Mouse (Mus musculus): ENCODE measurements around the gene Klhdc8b.

The Klhdc8b gene

DNA sequence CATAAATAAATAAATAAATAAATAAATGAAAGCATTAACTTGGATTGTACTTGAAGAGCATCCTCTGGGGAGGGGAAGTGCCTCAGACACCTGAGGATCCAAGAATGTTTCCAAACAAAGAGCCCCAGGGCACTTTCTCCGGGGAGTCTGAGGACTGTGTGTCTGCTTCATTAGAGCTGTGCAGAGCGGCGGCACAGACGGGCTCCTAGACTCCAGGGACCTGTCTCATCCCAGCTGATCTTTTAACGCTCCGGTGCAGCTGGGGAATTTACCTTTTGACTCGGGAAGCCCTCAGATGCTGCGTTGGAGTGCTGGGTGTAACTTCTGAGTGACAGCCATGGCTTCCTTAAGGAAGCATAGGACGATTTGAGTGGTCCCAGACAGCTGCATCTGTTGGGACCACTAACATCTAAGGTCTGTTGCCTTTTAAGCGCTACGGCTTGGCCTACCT, at the start of gene Klhdc8b:
Gene Klhdc8b (minus strand): TSS at position 401 of the 451 bp plus-strand sequence.
- DNase-seq (ENCODE audit: low spot score in 2 of 2), result peak in 1 of 2 experiments; percentile 29

DNA sequence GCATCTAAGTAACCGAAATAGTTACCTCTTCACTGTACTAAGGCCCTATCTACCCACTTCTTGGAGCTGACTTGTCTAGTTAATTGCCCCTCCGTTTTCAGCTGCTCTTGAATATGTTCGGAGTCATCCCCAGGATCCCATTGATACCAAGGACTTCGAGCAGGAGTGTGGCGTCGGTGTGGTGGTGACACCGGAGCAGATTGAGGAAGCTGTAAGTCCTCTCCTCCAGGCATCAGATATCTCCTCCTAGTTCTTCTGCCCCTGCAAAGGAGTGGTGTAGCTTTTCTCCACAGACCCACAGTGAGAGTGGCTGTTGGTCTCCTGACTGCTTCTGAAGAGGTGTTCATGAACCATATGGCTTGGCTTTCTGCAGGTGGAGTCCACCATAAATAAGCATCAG, 47.4 kb upstream of the Klhdc8b start:
- DNase-seq (ENCODE audit: low spot score in 2 of 2), result peak in 1 of 2 experiments; percentile 18

DNA sequence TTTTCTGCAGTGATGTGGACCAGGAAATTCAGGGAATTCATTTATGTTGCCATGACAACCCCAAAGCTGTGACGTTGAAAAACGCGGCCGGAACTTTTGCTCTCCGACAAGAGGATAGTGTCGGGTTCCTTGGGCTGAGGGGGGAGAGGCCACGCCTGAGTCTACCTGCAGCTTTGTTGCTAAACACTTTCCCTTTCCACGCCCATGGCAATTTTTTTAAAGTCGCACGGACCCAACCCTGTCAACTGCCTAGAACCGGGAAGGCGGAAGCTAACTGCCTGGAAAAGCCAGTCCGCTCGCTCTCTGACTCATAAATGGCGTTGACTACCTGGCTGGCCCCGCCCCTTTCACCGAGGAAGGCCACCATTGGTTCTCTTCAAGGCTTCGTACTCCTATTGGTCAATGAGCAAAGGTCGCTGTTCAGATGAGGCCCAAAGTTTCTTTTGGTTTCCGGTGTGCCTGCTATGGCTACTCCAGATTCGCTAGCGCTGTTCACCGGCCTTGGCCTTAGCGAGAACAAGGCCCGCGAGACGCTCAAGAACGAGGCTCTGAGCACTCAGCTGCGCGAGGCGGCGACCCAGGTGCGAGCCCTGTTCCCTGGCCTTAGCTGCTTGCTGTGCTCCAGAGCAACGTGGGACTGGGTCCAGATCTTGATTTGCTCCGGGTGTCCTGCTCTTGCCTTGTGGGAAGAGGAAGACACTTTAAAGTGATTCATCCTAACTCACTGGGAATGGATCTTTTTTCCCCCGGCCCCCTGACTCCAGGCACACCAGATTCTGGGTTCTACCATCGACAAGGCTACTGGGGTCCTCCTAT, 46.4 kb upstream of the Klhdc8b start, which contains the start of gene Qars:
Gene Qars (plus strand): TSS at position 88 of the 816 bp plus-strand sequence.
- peak; percentile 96 to 98 for DNase-seq (ENCODE audit: low spot score in 2 of 2)

DNA sequence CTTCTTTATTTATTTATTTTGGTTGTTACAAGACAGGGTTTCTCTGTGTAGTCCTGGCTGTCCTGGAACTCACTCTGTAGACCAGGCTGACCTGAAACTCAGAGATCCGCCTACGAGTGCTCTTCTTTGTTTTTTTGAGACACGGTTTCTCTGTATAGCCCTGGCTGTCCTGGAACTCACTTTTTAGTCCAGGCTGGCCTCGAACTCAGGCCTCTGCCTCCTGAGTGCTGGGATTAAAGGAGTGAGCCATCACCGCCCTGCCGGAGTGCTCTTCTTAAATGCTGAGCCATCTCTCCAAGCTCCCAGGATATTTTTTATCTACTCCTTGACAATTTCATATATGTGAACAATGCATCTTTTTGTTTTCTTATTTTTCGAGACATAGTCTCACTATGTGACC, 45.5 kb upstream of the Klhdc8b start:
- no peak for DNase-seq (ENCODE audit: low spot score in 2 of 2)

DNA sequence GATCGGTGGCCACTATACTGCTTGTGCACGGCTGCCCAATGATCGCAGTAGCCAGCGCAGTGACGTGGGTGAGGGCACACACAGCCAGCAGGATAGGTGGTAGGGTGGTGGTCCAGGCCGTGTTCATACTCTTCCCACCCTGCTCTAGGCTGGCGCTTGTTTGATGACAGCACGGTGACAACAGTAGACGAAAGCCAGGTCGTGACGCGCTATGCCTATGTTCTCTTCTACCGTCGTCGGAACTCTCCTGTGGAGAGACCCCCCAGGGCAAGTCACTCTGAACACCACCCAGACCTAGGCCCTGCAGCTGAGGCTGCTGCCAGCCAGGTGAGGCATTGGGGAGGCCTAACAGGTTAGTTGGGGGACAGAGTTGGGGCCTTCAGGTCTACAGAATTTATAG, 38.6 kb upstream of the Klhdc8b start:
- DNase-seq (ENCODE audit: low spot score in 2 of 2), result no peak

DNA sequence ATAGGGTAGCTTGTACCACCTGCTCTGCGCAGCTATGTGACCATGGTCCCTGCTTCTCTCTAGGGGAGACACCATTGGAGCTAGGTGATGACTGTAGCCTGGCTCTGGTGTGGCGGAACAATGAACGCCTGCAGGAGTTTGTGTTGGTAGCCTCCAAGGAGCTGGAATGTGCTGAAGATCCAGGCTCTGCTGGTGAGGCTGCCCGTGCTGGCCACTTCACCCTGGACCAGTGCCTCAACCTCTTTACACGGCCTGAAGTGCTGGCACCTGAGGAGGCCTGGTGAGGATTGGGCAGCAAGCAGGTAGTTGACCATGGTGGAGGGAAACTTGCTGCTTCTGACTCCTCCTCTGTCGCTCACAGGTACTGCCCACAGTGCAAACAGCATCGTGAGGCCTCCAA, 37.9 kb upstream of the Klhdc8b start:
- DNase-seq (ENCODE audit: low spot score in 2 of 2), result no peak

DNA sequence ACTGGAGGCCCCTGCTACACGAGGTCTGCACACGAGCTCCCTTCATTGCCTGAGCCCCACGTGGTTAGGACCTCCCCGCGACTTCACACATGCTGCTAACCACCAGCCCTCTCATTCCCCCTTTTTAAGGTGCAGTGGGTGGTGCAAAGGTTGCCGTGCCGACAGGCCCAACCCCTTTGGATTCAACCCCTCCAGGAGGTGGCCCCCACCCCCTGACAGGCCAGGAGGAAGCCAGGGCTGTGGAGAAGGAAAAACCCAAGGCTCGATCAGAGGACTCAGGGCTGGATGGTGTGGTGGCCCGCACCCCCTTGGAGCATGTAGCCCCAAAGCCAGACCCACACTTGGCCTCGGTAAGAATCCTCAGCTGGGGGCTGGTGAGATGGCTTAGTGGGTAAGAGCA, 33.5 kb upstream of the Klhdc8b start:
- DNase-seq (ENCODE audit: low spot score in 2 of 2), result no peak

DNA sequence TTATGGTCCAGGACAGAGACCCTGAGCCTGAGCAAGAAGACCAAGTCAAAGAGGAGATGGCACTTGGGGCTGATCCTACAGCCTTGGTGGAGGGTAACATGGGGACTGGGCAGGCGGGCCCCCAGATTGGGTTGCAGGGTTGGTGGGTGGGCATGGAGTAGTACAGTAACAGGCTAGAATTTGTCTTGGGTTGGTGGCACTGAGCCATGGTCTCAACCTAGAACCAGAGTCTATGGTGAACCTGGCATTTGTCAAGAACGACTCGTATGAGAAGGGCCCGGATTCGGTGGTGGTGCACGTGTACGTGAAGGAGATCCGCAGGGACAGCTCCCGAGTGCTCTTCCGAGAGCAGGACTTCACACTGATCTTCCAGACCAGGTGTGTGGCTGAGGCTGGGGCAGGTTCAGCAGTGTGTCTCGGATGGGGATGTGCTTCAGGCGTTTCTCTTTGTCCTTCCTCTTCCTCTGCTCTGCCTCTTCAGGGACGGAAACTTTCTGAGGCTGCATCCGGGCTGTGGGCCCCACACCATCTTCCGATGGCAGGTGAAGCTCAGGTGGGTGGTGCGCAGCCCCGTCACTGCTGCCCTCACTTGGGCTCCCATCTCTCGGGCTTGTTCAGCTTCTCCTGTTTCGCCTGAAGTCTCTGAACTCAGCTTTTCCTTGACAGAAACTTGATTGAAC, 32.9 kb upstream of the Klhdc8b start:
- no peak for DNase-seq (ENCODE audit: low spot score in 2 of 2)

DNA sequence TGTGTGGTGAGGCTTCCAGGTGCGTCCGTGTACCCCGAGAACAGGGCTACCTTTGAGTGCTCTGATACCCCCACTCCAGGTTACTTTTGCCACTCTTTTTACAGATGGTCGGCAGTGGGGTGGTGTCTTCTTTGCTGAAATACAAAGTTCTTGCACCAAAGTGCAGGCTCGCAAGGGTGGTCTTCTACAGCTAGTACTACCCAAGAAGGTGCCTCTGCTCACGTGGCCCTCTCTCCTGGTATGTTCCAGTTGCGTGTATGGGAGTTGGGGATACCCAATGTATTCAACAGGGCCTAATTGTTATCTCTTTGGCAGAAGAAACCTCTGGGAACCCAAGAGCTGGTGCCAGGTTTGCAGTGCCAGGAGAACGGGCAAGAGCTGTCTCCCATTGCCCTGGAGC, 31.9 kb upstream of the Klhdc8b start:
- no peak for DNase-seq (ENCODE audit: low spot score in 2 of 2)

DNA sequence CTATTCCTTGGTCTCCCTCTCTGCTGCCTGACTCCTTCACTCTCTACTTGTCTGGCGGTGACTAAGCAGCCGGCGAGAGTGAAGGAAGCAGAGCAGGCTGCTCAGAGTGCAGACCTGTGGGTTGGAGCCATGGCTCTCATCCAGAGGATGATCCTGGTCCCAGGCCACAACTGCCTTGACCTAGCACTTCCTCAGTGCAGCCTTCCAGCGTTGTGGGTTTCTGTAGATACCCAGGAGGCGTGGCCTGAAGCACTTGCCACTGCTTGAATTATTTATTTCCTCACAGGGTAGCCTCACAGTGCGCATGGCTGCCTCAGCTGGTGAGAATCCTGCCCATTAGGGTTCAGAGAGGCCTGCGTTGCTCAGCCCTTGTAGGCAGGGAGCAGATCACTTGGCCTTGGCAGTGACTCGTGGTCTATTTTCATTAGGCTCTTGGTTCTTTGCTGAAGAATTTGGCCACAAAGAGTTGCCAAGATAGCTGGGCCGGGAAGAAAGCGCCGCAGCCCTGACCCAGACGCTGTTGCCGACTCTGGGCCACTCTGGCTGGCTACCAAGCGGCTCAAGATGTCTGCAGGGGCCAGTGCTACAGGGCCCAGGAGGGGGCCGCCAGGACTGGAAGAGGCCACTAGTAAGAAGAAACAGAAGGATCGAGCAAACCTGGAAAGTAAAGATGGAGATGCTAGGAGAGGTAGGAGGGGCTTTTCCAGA, 30.8 kb upstream of the Klhdc8b start:
- DNase-seq (ENCODE audit: low spot score in 2 of 2), result peak; percentile 55 to 76

DNA sequence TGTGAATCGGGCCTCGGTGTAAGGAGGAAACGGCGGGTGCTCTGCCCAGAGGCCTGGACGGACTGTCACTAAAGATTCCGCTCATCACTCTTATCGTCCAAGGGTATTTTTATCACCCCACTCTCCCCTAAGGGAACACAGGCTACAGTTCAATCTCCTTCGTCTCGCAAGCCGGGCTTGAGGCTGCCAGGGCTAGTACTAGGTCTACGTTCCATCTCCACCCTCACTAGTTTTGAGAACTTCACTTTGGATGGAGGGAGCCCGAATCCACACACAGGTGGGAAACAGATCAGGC, 29.9 kb upstream of the Klhdc8b start:
- no peak for DNase-seq (ENCODE audit: low spot score in 2 of 2)

DNA sequence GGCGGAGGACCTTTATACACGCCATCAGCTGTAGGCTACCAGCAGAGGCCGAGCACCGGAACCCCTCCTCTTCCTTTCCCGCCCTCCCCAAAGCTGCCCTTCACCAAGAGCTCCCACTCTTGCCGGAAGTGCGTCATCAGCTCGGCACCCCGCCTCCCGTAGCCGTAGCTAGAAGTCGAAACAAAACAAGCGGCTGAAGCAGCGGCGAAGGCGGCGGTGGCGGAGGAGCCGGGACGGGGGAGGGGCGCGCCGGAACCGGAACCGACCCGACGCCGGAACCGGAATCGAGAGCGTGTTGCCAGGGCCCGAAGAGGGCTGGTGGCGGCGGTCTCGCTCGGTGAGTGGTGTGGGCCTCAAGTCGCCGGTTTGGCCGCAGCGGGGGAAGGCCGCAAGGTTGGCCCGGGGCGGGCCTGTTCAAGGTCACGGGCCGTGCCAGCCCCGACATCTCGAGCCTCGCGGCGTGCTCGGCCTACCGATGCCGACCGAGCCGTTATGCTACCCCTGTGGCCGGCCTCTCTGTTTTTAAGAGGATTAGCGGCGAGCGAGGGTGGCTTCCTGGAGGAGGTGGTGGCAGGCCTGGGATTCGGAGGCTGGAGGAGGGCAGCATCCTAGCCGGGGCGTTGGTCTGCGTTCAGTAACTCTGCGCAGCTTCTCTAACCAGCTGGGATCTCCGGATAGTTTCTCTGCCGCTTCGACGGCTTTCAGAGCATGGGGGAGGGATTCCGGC, 29.3 kb upstream of the Klhdc8b start, which contains the start of gene Usp19:
Gene Usp19 (plus strand): TSS at position 44 of the 727 bp plus-strand sequence.
- DNase-seq (ENCODE audit: low spot score in 2 of 2), result peak; percentile 97 to 98

DNA sequence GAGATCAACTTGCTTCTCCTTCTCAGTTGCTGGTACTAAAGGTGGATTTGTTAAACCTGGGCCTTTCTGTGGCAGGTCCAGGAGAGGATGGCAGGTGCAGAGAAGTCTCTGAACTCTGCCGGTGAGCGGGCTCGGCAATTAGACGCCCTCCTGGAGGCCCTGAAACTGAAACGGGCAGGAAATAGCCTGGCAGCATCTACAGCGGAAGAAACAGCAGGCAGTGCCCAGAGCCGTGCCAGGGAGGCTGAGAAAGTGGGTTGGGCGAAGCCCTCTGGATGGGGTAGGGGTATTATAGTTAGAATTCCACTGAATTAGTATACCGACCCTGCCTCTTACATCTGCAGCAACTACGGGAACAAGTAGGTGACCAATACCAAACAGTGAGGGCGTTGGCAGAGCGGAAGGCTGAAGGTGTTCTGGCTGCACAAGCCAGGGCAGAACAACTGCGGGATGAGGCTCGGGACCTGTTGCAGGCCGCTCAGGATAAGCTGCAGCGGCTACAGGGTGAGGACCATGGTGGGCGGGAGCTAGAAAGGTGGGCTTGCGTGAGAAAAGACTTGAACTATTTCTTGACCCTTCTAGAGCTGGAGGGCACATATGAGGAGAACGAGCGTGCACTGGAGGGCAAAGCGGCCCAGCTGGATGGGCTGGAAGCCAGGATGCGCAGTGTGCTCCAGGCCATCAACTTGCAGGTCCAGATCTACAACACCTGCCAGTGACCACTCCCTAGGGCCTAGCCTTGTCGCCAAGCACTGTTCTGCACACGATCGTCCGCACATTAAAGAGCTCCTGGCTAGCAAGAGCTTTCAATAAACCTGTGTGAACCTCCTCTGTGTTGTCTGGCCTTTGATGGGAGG, 28.5 kb upstream of the Klhdc8b start:
- DNase-seq (ENCODE audit: low spot score in 2 of 2), result peak in 1 of 2 experiments; percentile 45

DNA sequence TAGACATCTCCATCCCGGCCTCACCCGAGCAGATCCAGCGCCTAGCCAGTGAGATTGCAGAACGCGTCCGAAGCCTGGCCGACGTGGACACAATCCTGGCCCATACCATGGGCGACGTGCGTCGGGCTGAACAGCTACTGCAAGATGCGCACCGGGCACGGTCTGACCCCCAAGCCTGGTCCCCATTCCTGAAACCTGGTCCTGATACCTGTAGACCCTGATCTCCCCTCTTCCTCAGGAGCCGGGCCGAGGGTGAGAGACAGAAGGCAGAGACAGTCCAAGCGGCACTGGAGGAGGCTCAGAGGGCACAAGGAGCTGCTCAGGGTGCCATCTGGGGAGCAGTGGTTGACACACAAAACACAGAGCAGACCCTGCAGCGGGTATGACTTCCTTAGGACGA, 27.8 kb upstream of the Klhdc8b start:
- DNase-seq (ENCODE audit: low spot score in 2 of 2), result peak in 1 of 2 experiments; percentile 33

DNA sequence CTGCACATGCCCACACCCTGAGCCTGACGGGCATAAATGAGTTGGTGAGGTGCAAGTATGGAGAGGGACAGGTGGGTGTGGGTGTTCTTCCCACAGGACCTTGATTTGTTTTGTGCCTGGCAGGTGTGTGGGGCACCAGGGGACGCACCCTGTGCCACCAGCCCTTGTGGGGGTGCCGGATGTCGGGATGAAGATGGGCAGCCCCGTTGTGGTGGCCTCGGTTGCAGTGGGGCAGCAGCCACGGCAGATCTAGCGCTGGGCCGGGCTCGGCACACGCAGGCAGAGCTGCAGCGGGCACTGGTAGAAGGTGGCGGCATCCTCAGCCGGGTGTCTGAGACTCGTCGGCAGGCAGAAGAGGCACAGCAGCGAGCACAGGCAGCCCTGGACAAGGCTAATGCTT, 27.0 kb upstream of the Klhdc8b start:
- peak in 1 of 2 experiments; percentile 23 for DNase-seq (ENCODE audit: low spot score in 2 of 2)

DNA sequence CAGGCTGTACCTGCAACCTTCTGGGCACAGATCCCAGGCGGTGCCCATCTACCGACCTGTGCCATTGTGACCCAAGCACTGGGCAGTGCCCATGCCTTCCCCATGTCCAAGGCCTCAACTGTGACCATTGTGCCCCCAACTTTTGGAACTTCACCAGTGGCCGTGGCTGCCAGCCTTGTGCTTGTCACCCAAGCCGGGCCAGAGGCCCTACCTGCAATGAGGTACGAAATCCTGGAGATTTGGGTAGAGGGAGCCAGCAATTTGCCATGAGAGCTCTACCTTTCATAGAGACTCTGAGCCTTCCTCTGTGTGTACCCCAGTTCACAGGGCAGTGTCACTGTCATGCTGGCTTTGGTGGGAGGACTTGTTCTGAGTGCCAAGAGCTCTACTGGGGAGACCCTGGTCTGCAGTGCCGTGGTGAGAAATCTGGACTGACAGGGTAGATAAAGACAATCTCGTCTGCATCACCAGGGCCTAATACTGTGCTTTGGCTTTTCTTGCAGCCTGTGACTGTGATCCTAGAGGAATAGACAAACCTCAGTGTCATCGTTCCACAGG, 25.7 kb upstream of the Klhdc8b start:
- no peak for DNase-seq (ENCODE audit: low spot score in 2 of 2)

DNA sequence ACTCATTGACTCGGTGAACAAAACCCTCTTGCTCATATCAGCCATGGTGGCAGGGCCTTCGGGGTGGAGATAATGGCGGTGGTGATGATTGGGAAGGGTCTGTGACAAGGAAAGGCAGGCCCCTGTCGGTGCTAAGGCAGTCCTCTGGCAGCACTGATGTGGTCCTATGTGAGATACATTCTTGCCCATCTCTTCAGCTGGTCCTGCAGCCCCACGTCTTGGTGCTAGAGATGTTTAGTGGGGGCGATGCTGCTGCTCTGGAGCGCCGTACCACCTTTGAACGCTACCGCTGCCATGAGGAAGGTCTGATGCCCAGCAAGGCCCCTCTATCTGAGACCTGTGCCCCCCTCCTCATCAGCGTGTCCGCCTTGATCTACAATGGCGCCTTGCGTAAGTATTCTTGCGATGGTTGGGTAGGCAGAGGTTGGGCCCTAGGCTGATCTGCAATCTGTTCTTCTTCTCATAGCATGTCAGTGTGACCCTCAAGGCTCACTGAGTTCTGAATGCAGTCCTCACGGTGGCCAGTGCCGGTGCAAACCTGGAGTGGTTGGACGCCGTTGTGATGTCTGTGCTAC, 24.0 kb upstream of the Klhdc8b start:
- DNase-seq (ENCODE audit: low spot score in 2 of 2), result peak in 1 of 2 experiments; percentile 17

DNA sequence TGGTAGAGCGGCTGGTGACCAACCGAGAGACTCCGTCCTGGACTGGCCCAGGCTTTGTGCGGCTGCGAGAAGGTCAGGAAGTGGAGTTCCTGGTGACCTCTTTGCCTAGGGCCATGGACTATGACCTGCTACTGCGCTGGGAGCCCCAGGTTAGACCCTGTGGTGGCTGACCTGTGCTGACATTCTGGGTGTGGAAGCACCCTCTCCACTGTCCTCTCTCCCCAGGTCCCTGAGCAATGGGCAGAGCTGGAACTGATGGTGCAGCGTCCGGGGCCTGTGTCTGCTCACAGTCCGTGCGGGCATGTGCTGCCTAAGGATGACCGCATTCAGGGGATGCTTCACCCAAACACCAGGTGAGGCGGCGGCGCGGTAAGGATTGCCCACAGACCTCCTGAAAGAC, 22.6 kb upstream of the Klhdc8b start:
- peak in 1 of 2 experiments; percentile 20 for DNase-seq (ENCODE audit: low spot score in 2 of 2)

DNA sequence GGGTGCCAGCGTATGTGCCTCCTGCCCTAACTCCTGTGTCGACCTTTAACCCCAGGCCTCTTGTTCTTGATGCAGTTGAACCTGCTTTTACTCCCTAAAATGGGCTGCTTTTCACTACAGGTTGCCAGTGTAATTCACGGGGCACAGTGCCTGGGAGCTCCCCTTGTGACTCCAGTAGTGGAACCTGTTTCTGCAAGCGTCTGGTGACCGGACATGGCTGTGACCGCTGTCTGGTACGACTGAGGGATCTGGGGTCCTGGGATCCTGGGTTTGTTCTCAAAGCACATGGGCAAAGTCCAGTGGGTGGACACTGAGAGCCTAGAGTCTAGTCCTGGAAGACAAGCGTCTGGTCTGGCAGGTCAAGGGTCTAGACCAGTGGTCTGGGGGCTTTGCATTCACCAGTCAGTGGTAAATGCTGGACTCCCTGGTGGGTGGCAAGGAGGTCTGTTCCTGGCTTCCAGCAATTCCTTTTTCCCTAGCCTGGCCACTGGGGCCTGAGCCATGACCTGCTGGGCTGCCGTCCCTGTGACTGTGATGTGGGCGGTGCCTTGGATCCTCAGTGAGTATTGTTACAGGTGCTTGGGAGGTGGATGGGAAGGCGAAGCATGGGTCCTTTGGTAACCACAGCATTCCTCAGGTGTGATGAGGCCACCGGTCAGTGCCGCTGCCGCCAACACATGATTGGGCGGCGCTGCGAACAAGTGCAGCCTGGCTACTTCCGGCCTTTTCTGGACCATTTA, 21.8 kb upstream of the Klhdc8b start:
- DNase-seq (ENCODE audit: low spot score in 2 of 2), result peak in 1 of 2 experiments; percentile 21

Data from right cerebral cortex, postnatal 10 days (tissue).